Mouse (Mus musculus): Measurements from ENCODE around the gene Sned1.

DNA sequence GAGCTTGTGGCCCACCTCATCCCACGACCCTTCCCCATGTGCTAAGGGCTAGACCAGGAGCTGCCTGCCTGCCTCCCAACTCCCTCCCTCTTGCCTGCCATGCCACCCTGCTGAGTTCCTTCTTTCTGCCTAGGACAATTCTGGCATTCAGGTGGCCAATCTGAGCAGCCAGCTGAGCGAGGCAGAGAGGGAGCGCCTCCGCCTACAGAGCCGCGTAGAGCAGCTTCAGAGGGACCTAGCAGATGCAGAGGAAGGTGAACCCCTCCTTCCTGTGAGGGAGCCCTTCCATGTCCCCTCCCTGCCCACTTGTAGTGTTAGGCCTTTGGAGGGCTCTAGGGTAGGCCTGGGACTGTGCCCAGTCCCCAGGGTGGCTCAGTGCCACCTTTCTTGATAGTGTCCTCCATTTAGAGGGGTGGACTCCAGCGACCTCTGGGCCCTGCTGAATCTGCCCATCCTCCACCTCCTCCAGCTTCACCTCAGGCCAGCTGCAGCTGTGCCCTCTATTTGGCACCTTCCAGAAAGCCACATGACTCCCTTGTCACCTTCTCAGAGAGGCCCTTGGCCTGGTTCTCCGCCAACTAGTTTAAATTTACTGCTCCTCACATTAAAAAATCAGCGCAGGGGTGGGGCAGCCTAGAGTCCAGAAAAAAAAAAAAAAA, 18.7 kb upstream of the Sned1 start:
- TF ChIP-seq POLR2A (IDR thresholded peaks at IDR 0.05; ENCODE audit: low read depth, low read length), result no peak
- TF ChIP-seq CTCF (IDR thresholded peaks at IDR 0.05; ENCODE audit: extremely low read depth, insufficient read length, insufficient replicate concordance, low read depth, low read length), result no peak
